Mouse (Mus musculus) limb, embryonic 10.5 days (tissue): Measurements from ENCODE around the gene Rnaset2a. TPM values are rescaled to one million over a fixed set of nuclear protein-coding genes. Genes with fewer than 3 reads are reported as not detected.

Experiments used
- polyA plus RNA-seq: library from polyadenylated mRNA; unstranded; fragments of >200 nt; fragmentation: Nextera tagmentation; extraction: Ambion mirVana; gene quantifications from 2 replicates; pipeline ENCODE4 v1.2.1, GENCODE M21; 2016

Rnaset2a gene
- polyA plus RNA-seq, 1 experiment from 2014 or later = 24.0 TPM

Other genes with a start within 250 kb of the Rnaset2a start
- 0.19 and 0.26 TPM in 2 replicates for gene Tagap, start 222.1 kb downstream of the Rnaset2a start, polyA plus RNA-seq
- 48.8 and 53.0 TPM in 2 replicates for gene Rsph3a, start 202.5 kb downstream of the Rnaset2a start, polyA plus RNA-seq
- not detected in 2 replicates for gene Gm49673, start 309 bp downstream of the Rnaset2a start, polyA plus RNA-seq
- 54.1 and 55.2 TPM in 2 replicates for gene Fgfr1op, start 17.4 kb upstream of the Rnaset2a start, polyA plus RNA-seq
- gene Ccr6, start 87.9 kb upstream of the Rnaset2a start, polyA plus RNA-seq = not detected in 2 replicates
- 81.4 and 84.6 TPM in 2 replicates for gene Mpc1, start 134.8 kb upstream of the Rnaset2a start, polyA plus RNA-seq
- 57.0 and 57.7 TPM in 2 replicates for gene Sft2d1, start 163.0 kb upstream of the Rnaset2a start, polyA plus RNA-seq
- gene Prr18, start 189.4 kb upstream of the Rnaset2a start, polyA plus RNA-seq = 0.29 and 0.31 TPM in 2 replicates
- 0.75 and 1.1 TPM in 2 replicates for gene T2, start 207.9 kb upstream of the Rnaset2a start, polyA plus RNA-seq